In genomic region chr14:34661621-34662477, GRCm38 (mm10) we compare ENCODE assay signal across 8 mouse cellular contexts. TPM values are rescaled to one million over a fixed set of nuclear protein-coding genes. Genes with fewer than 3 reads are reported as not detected.
DNase-seq lines count a peak whose midpoint lies in the region; ATAC-seq lines count a peak whose summit lies in the region.

No protein-coding gene starts in this region.

- H3K4me2 ChIP-seq in forebrain, embryonic 12.5 days, result peak overlapping the region; percentile 84
- H3K4me2 ChIP-seq in limb, embryonic 11.5 days (ENCODE audit: low read depth, severe bottlenecking), result peak overlapping the region; percentile 84
- H3K4me2 ChIP-seq in midbrain, embryonic 11.5 days, result peak overlapping the region; percentile 73

- H3K27me3 ChIP-seq in forebrain, embryonic 12.5 days, result peaks cover 54% of the 10 kb centered on the region
- H3K27me3 ChIP-seq in limb, embryonic 11.5 days (ENCODE audit: control insufficient read depth, insufficient read depth, low read length), result peaks cover 22% of the 10 kb centered on the region
- H3K27me3 ChIP-seq in midbrain, embryonic 11.5 days (ENCODE audit: control insufficient read depth, insufficient read depth, low read length), result peaks cover 25% of the 10 kb centered on the region

- peak overlapping the region; percentile 48 for H3K4me3 ChIP-seq in forebrain, embryonic 12.5 days (replicated peaks)
- H3K4me3 ChIP-seq in limb, embryonic 11.5 days (ENCODE audit: low read depth, low read length), result peak overlapping the region; percentile 39
- H3K4me3 ChIP-seq in midbrain, embryonic 11.5 days (ENCODE audit: low read depth, low read length), result peak overlapping the region; percentile 40

- under 1% methylated on average over 39 of the region's 39 CpGs for WGBS in forebrain, embryonic 12.5 days
- under 1% methylated on average over 39 of the region's 39 CpGs for WGBS in limb, embryonic 11.5 days
- WGBS in midbrain, embryonic 11.5 days, result under 1% methylated on average over 38 of the region's 39 CpGs

- H3K27ac ChIP-seq in forebrain, embryonic 12.5 days, result no peak overlapping the region
- H3K27ac ChIP-seq in limb, embryonic 11.5 days (replicated peaks; ENCODE audit: low read depth, low read length), result no peak overlapping the region
- H3K27ac ChIP-seq in midbrain, embryonic 11.5 days (ENCODE audit: low read depth, low read length), result no peak overlapping the region

- ATAC-seq in frontal cortex, adult (ENCODE audit: low TSS enrichment), result peak; percentile 44
- no peak for ATAC-seq in forebrain, embryonic 12.5 days (ENCODE audit: low FRiP score)
- no peak; the same call in 1 of the 2 replicates for ATAC-seq in limb, embryonic 11.5 days (ENCODE audit: insufficient number of reproducible peaks, low FRiP score, low TSS enrichment, low read depth)
- peak; percentile 62; the same call in 1 of the 2 replicates for ATAC-seq in midbrain, embryonic 11.5 days (ENCODE audit: low FRiP score)

- no peaks in the 10 kb centered on the region for H3K36me3 ChIP-seq in forebrain, embryonic 12.5 days (replicated peaks)
- no peaks in the 10 kb centered on the region for H3K36me3 ChIP-seq in limb, embryonic 11.5 days (ENCODE audit: control insufficient read depth, insufficient read depth, low read length)
- H3K36me3 ChIP-seq in midbrain, embryonic 11.5 days (ENCODE audit: control insufficient read depth, insufficient read depth, low read length), result no peaks in the 10 kb centered on the region

- peaks cover 15% of the 10 kb centered on the region for H3K4me1 ChIP-seq in forebrain, embryonic 12.5 days
- peaks cover 4% of the 10 kb centered on the region; the same call in 1 of the 2 replicates for H3K4me1 ChIP-seq in limb, embryonic 11.5 days (ENCODE audit: control insufficient read depth, insufficient read depth, low read length)
- H3K4me1 ChIP-seq in midbrain, embryonic 11.5 days (ENCODE audit: control insufficient read depth, insufficient read depth, low read length), result no peaks in the 10 kb centered on the region

- H3K9me3 ChIP-seq in forebrain, embryonic 12.5 days, result no peaks in the 10 kb centered on the region
- no peaks in the 10 kb centered on the region for H3K9me3 ChIP-seq in limb, embryonic 11.5 days (ENCODE audit: control insufficient read depth, low read length)
- no peaks in the 10 kb centered on the region for H3K9me3 ChIP-seq in midbrain, embryonic 11.5 days (ENCODE audit: control insufficient read depth, low read length)

- no peak for DNase-seq in frontal cortex, adult 2 months (ENCODE audit: extremely low spot score in 1 of 2, low spot score in 1 of 2)
- DNase-seq in c-Kit-positive CD71-positive TER-119-positive erythroid progenitor cells, embryonic 14.5 days (ENCODE audit: low spot score), result peak; percentile 82
- peak; percentile 55 for DNase-seq in heart, postnatal 4 days
- DNase-seq in limb, embryonic 11.5 days (ENCODE audit: low spot score), result peak; percentile 64
- peak; percentile 96 for DNase-seq in midbrain, embryonic 11.5 days (ENCODE audit: low spot score, missing footprints)
- DNase-seq in spleen, postnatal 4 days (ENCODE audit: low spot score in 2 of 2), result peak; percentile 87 to 91

- peak overlapping the region; percentile 47; the same call in 1 of the 2 replicates for H3K9ac ChIP-seq in forebrain, embryonic 12.5 days
- H3K9ac ChIP-seq in limb, embryonic 11.5 days (ENCODE audit: low read length), result peak overlapping the region; percentile 50; the same call in 1 of the 2 replicates
- peak overlapping the region; percentile 43 for H3K9ac ChIP-seq in midbrain, embryonic 11.5 days (ENCODE audit: low read length)

RNA-seq across cellular contexts. Expression of gene Wapl, which starts 11.9 kb away (rescaled TPM):
- 16.3 and 18.5 TPM in 2 replicates for polyA plus RNA-seq in frontal cortex, adult 2 months (2012; rRNA removed)
- polyA plus RNA-seq in forebrain, embryonic 12.5 days (2016; fragmentation: Nextera tagmentation; extraction: Ambion mirVana), result 37.6 and 38.3 TPM in 2 replicates
- 10 to 100 TPM; 46.0 to 46.5 TPM for total RNA-seq in heart, postnatal 4 days (2021)
- polyA plus RNA-seq in limb, embryonic 11.5 days (2014; fragmentation: Nextera tagmentation; extraction: Ambion mirVana), result 31.8 and 35.3 TPM in 2 replicates
- 36.7 and 38.1 TPM in 2 replicates for polyA plus RNA-seq in midbrain, embryonic 11.5 days (2014; fragmentation: Nextera tagmentation; extraction: Ambion mirVana)

Comparison
In these comparisons a context has a peak if more than half of its experiments do, and no peak if none do; other contexts are left out.
1. ATAC-seq: peak in frontal cortex, adult (single experiment) and midbrain, embryonic 11.5 days (single experiment); none in forebrain, embryonic 12.5 days (single experiment) and limb, embryonic 11.5 days (single experiment).
2. DNase-seq: peak in c-Kit-positive CD71-positive TER-119-positive erythroid progenitor cells, embryonic 14.5 days (single experiment), heart, postnatal 4 days (single experiment), limb, embryonic 11.5 days (single experiment), midbrain, embryonic 11.5 days (single experiment) and spleen, postnatal 4 days (2 of 2); none in frontal cortex, adult 2 months (0 of 2).
3. Peak in every context shown above with its lines, with median percentiles within 50 percentile points of each other: H3K4me2 ChIP-seq, H3K4me3 ChIP-seq and H3K9ac ChIP-seq.